Mouse (Mus musculus): ENCODE data around the gene Gipc2.

The Gipc2 gene

DNA sequence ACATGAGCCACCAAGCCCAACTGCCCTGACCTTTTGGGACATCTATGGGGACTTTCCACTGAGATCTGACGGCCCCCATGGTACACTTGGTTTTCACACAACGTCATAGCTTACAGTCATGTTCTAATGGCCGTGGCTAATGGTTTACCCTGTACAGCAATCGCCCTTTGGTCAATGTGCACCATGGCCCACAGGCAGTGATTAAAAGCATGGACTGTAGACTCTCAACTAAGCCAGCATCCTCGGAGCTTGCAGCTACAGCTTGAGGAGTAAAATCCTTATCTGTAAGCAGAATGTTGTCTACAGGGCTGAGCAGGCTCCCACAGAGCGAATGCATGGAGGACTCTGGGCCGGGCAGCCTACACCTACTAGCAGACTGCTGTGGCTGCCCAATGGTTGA is 52.5 kb downstream of the Gipc2 start:
- DNase-seq: no peak

DNA sequence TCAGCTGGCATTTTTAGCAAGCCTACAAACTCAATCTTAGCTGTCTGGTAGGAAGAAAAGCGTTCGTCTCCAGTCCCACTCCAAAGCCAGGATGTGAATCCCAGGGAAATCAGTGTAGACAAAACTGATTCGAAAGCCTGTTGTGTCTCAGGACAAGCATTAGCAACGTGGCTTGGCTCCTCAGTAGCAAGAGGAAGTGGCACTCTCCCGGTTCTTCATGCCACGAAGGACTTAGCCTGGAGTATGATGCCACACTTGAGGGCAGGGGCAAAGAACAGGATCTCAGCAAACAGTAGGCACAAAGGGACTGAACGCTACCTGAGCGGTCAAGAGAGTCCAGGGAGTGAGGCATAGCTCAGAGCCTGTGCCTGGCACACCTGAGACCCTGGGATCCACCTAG is 53.4 kb downstream of the Gipc2 start:
- no peak for DNase-seq

DNA sequence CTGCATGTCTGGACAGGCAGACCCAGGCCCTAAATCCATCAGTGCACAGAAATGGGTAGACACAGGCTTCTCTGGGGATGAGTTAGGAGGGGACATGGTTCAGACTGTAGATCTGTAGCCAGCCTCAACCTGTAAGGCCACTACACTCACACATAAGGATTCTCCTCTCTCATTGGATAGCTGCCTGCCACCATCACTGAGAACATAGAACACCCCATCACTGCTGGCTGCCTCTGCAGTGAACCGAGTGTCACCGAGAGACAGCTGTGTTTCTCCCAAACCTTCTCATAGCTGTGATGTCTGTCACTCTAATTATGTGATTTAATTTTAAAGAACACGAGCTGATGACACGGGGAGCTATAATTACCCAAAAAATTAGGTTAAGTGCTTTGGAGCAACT is 54.5 kb downstream of the Gipc2 start:
- DNase-seq: no peak

DNA sequence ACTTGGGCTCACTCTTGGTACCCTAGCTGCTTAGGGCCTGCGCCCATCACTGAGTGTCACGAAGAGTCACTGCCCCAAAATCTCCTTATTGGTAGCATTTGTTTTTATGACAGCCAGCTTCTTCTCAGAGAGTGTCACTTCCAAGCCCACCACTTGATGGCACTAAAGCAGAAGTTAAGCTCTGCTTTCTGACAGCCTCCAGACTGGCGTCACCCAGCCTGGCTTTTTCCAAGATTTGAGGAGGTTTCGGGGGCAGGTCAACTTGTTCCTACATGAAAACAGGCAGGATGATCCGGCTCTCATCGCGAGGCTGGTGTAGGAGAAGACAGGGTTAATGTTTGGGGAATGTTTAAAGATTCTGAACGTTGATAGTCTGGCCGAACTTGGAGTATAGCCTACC is 54.9 kb downstream of the Gipc2 start:
- DNase-seq: peak; percentile 85

DNA sequence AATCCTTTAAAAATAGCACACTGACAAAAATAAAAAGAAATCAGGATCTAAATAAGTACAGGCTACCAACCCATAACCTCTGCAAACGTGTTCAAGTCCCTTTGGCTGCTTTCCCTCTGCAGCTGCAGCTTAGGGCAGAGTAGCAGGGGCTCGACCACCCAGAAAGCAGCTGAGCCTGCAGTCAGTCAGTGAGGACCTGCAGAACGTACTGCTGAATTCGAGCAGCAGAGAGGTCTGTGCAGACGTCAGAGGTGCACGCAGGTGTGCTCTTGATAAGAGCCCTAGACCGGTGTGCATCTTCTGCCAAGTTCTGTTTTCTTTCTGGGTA is 56.8 kb downstream of the Gipc2 start:
- DNase-seq: no peak

DNA sequence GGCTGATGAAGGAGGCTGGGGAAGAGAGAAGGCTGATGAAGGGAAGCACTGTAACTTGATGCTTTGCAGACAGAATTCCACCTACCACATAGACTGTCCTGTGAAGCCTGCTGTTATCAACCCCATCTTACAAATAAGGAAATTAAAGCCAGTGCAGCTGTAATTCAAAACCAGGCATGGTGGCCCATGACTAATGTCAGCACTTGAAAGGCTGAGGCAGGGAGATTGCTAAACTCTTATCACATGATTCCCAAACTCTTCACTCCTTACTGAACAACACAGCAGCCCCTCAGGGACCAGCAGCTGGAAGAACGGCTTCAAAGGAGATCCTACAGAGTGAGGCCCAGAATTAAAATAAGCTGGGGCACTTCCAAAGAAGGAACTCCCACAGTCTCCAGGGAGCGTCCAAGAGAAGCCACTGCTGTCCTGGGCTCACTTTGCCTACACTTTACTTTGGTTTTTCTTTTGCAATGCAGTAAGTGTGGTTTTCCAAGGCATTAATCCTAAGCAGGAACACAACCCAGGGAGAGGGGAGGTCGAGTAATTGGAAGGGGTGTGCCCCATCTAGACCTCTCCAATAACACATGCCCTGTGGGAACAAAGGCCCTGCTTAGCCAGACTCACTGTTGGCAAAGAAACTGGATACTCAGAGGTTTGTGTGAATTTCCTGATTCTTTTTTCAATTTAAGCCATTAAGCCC is 57.3 kb downstream of the Gipc2 start:
- DNase-seq: no peak

DNA sequence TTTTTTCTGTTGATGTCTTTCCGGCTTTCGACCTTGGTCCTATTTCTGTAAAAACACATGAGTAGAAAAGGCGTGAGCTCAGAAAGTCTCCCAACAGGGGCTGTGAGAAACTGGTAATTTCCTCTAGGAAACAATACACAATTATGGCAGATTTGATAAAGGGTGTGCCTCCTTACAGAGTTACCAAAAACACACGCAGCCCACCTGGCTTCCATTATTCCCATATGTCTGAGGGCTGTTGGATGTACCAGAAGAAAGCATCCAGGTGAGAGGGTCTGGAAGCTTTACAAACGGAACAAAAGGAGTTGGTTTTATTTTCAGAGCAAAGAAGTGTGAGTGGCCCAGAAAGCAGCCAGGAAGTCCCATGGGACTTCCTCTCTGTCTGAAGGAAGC is 58.0 kb downstream of the Gipc2 start:
- DNase-seq: no peak

DNA sequence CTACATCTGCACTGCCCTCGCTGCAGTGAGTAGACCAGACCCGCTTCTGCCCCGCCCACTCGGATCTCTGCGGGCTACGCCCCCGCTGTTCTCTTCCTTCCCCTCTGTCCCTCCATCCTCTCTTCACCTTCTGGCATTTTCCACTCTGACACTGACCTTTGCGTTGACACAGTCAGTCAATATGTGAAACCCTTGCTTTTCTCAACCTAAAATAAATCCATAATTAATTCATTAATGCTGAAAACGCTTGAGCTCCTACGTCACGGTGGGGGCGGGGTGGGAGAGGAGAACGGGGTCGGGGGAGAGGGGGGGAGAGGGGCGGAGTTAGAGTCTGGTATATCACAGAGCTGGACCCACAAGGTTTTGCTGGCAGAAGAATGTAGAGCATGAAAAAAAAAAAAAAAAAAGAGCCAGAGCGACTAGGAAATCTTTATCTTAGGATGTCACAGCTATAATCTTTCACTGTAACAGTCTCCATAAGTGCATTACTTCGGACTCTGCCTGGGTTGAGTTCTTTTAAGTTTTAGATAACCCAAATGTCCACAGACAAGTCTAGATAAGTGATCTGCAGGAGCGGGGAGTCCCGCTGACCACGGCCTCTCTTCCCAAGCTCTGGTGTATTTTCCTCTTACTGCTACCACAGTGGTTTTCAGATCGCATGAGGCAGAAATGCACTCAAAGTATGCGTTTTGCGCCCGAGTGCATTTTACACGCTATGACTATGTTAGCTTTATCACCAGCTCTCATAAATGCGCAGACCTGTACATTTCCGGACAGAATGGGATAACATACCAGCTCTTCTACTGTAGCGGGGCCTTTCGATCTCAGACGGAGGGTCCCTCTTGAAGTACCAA is 58.7 kb downstream of the Gipc2 start:
- no peak for DNase-seq

DNA sequence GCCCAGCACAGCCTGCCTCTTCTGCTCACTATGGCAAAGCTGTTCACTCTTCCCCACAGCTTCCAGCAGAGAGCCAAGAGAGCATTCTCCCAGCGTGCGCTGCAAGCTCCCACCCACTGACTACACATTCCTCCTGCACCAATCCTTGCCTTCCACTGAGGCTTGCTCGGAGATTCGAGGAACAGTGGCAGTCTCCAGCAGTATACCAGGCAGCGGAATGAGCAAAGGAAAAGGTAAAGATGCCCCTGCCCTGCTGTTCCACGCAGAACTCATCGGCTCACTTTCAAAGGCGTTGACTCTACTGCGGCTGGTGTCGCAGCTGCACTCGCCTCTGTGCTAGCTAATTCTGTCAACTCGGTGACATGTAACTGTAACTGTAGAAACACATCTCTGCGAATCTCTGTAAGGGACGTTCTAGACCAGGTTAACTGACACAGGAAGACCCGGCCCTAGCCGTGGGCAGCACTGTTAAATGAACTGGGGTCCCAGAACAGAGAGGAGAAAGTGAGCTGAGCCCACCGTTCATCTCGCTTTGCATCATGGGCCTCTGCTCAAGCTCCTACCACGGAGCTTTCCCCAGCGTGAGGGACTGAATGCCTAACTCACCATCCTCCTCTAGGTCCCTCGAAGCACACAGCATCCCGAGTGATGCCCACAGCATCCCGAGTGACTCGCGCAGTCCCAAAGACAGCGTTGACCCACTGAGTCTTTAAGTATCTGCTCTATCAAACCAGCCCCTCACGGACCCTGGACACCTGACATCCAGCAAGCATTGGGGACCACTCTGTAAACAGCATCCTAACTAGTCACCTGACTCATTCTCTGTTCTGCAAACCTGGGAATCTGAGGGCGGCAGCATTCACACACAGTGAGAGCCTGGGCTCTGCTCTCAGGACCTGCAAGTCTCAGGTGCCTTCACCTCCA is 59.5 kb downstream of the Gipc2 start:
- DNase-seq: peak; percentile 87

DNA sequence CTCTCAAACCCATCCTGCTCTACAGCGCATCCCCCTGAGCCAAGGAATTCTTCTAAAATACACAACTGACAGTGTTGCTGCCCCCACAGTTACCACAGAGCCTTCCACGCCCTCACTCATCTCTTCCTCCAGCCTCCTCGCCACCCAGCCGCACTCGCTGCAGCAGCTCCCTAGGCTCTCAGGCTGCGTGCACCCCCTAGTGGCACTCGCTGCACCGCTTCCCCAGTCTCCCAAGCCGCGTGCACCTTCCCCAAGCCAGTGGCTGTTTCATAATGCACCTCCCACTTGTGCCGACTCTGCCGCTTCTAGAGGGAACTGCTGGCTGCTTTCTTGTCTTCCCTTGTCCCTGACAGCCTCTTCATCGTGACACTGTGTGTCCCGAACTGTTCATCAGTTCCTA is 60.7 kb downstream of the Gipc2 start:
- DNase-seq: peak; percentile 88

DNA sequence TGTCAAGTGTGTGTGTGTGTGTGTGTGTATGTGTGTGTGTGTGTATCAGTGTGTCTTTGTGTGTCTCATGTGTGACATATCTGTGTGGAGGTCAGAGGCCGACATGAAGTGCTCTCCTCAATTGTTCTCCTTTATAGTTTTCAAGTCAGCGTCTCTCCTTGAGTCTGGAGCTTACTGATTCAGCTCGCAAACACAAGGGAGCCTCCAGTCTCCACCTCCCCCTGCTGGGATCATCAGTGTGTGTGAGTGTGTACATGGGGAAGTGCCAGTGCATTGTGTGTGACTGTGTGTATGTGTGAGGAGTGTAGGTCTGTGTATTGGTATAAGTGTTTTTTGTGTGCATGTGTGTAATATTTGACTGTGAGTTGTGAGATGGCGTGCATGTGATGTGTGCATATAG is 62.6 kb downstream of the Gipc2 start:
- DNase-seq: no peak

DNA sequence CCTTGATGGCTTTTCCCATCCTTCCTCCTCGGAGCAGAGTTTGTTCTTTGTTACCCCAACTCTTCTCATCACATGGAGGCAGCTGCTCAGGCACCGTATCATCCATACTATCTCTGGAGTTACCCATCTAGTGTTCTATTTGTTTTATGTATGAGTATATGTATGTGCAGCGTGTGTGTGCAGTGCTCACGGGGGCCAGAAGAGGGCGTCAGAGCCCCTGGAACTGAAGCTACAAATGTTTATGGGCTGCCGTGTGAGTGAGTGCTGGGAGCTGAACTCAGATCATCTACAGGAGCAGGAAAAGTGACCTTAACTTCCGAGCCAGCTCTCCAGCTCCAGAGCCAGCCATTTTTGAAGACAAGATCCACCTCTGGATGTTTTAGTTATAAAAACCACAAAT is 64.6 kb downstream of the Gipc2 start:
- DNase-seq: no peak

DNA sequence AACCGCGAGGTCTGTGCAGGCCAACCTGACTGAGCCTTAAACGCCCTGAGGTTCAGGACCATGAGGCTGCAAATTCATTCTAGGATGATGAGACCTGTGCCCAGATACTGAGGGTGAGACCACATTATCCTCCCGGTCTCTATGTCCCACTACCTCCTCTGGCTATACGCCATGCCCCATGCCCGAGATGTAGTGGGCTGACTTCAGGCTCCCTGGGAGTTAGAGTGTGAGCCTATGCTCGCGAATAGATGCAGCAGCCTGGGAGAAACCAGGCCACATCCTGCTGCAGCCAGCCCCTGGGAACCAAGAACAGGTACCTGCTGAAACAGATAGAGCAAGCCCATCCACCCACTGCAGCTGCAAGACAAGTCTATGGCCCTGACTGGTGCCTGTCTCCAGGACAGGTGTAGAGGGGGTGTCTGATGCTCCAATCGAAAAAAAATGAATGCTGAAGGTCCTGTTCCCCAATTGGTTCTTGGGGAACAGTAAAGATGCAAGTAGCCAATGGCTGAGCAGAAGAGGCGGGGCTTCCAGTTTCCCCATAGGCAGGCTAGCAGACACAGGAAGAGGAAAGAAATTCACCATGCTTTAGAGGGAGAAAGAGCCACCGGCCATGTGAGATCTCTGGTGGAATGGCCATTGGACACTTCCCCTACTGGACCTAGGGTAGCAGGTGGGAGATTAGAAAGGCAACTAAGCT is 65.8 kb downstream of the Gipc2 start:
- DNase-seq: no peak

DNA sequence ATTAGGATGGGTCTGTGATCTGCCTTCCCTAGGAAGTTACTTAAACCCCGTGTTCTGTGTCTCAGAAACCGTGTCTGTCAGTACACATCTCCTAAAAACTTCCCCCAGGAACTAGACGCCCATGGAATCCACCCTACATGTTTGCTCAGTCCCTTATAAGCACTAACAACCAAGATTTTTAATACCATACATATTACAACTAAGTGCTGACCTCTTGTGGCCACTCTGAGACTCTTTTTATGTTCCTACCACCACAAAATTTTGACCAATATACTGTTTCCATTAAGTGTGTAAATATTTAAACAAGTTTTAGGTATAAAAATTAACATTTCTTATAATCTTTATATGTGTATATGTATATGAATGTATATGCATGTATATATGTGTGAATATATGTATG is 71.0 kb downstream of the Gipc2 start:
- no peak for DNase-seq

DNA sequence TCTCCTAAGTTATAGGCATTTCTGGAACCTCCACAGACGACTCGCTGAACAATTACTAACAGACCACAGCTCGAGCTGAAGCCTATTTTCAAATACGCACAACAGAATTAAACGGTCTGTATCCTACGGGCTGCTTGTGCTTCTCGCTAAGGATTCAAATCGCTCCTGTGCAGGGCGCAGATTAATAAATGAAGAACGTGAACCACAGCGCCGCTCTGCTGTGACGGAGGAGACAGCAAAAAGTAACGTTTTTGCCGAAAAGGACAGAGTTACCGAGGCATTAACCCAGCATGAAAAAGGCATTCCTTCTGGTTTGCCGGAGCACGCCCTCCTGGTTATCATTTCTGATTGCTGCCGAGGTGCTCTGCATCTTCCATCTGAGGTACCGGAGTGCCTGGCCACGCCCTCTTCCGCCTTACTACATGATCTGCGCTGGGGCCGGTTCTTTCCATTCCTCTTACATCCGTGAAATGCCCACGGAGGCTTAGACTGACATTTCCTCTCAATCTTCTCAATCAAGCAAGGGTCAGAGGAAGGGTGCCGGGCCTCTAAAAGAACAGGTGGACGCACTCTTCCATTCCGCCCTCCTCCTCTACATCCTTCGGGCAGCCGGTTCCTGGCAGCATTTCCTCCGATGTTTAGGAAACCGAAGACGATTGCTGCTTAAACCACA is 73.5 kb downstream of the Gipc2 start:
- DNase-seq: no peak

DNA sequence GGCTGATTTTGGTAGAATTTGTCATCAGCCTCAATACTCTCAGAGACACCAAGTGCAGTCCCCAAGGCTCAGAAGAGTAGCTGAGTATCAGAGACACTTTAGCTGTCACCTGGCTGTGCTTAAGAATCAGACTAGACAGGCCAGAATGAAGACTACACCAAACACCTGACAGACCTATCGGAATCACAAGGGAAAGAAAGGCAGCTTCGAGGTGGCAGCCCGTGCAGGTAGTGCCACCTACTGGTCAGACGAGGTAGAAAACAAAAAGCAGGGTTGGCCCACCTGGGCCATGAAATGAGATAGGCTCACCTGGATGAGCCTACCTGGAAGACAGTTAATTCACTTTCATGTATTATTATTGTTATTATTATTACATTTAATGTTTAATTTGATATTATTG is 76.9 kb downstream of the Gipc2 start:
- DNase-seq: no peak

DNA sequence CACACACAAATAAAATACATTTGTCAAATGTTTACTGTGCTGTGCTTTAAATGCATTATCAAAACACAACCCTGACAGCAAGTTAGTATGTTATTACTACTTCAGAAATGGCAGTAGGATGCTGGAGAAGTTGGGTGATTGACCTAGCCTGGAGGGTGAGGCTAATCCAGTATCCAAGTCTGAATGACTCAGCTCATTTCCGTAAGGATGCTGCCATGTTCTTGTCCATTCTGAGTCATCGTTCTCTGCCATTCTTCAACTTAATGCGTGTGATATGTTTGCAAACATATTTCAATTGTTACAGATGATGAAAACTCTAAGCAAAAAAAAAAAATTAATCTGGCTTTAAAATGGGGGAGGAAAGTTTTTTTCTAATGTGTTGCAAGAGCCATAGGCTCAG is 84.6 kb downstream of the Gipc2 start:
- no peak for DNase-seq

DNA sequence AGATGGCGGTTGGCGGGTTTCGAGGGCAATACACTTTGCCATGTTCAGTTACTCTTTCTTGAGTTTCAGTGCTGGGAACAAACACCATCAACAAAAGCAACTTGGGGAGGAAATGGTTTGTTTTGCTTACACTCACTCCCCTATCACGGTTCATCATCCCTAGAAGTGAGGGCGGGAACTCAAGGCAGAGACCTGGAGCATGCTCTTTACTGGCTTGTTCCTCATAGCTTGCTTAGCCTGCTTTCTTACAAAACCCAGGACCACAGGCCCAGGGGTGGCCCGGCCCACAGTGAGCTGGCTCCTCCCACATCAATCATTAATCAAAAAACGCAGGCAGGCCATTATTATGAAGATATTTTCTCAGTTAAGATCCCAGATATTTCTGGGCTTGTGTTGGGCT is 89.9 kb downstream of the Gipc2 start:
- no peak for DNase-seq

DNA sequence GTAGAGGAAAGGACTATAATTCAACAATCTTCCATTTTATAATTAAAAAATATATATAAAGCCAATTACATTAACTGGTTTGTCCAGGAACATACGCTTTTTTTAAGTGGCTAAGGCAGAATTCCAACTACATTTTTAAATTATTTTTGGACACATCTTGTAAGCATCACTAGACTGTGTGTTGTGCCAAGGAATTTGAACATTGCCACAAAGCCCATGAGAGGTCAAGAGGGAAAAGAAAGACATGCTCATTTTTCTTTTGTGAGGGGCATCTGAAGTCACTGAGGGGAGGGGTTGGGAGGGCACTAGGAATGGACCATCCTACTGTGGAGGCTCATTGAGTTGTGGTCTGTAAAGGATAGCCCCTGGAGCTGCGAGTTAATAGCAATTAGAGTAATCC is 97.0 kb downstream of the Gipc2 start:
- DNase-seq: no peak

DNA sequence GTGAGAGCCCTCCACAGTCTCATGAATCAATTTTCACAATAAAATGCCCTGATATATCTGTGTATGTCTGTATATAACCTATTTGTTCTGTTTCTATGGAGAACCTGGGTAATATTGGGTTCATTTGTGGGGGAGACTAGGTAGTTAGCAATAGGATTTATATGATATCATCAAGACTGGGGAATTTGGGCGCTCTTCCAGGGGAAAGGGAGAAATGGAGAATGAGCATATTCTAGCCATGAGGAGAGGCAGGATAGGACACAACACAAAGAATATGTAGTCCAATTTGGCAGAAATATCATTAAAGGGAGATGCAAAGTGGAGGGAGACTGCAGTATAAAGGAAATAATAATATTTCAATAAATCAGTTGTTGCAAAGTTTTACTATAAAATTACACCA is 97.7 kb downstream of the Gipc2 start:
- DNase-seq: no peak

DNA sequence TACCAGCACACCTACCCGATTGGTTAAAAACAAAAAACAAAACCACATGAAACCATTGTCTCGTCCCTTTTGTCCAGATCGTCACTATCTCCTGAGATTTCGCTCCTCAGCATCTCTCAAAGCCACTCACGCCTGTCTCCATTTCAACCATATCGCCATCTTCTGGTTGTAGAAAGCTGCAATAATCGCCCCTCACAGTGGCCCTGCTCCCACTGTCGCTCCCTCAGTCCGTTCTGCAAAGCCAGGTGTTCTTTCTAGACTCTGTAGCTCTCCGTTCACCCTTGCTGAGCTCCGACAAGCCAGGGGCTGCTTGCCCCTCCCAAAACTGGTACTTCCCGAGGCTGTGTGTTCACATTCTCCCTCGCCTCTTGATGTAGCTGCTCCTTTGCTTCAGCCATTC is 99.3 kb downstream of the Gipc2 start:
- peak; percentile 15 for DNase-seq

DNA sequence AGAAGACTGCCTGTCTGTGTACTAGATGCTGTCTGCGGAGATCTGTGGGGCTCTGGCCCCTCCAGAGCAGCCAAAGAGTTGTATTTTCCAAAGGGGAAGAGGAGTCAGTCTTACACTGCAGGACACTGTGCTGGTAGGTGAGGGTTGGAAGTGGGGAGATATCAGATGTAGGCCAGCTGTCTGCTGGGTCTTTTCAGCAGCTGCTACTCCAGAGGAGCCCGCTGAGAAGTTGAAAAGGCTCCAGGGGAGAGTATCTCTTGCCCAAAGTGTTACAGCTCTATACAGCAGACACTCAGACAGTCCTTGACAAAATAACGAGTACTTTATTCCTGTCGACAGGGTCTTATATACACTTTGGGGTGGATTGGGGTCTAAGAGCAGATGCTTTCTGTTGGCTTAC is 100.2 kb downstream of the Gipc2 start:
- DNase-seq: no peak

Measured in right cerebral cortex, adult 18-20 months (tissue).